Mouse (Mus musculus) erythroblast, embryonic 14.5 days (primary cell): ENCODE results near the gene Alox5.

Experiments
- GATA1 ChIP-seq: IDR thresholded peaks from 2 replicates; pipeline ENCODE4 v1.6.1; 2012; ENCODE audit warnings: low read length, inconsistent platforms, mixed read lengths
- TAL1 ChIP-seq: IDR thresholded peaks from 3 replicates; pipeline ENCODE4 v1.6.1; 2012; ENCODE audit warnings: low read length, inconsistent platforms, mixed read lengths

GRCm38 (mm10) chr6:116361993-116362392 lies 99.0 kb downstream of the Alox5 start:
- no peak for TF ChIP-seq GATA1
- no peak for TF ChIP-seq TAL1
